Comparison of ENCODE assay signal across 25 mouse cellular contexts in the genomic region with DNA sequence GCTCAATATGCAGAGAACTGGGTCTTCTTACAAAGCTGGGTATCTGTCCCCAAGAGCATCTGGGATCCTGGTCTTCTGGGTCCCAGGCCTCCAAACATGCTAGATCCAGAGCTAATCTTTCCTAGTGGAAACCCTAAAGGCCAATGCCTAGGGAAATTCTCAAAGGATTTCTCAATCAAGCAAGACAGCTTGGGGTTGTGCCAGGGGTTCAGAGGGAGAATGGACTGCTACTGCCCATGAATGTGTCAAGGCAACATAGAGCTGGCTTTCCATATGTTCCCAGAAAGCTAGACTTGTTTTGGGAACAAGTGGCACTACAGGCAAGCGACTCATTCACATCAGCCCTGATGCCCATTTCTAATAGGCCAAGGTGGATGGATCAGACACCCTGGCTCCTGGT.
DNase-seq lines count a peak whose midpoint lies in the region; ATAC-seq and TF ChIP-seq lines count a peak whose summit lies in the region.
"Had no signal": no experiment of that assay in that cellular context is flagged by ENCODE, and none has a peak within 500 bp of the region (broad histone marks: within the 10 kb centered on the region; RNA-seq: fewer than 3 reads in every experiment).

No protein-coding gene starts in this region.

- no peak overlapping the region for H3K4me2 ChIP-seq in forebrain, embryonic 12.5 days
- H3K4me2 ChIP-seq: embryonic facial prominence, embryonic 13.5 days; forebrain, embryonic 13.5 days; heart, embryonic 11.5 days; hindbrain, embryonic 12.5 days; hindbrain, embryonic 15.5 days had no signal

- H3K27ac ChIP-seq in forebrain, embryonic 12.5 days = no peak overlapping the region
- H3K27ac ChIP-seq: embryonic facial prominence, embryonic 10.5 days; embryonic facial prominence, embryonic 13.5 days; forebrain, embryonic 13.5 days; gastrocnemius, adult 2 months; hindbrain, embryonic 12.5 days; hindbrain, embryonic 15.5 days had no signal

- H3K4me1 ChIP-seq in lung, adult 2 months (ENCODE audit: control insufficient read depth, insufficient read depth, low read length) = no peaks in the 10 kb centered on the region
- no peaks in the 10 kb centered on the region for H3K4me1 ChIP-seq in forebrain, embryonic 12.5 days
- H3K4me1 ChIP-seq: embryonic facial prominence, embryonic 13.5 days; forebrain, embryonic 13.5 days; hindbrain, embryonic 12.5 days; hindbrain, embryonic 15.5 days had no signal

- no peak for TF ChIP-seq POLR2A in lung, adult 2 months (IDR thresholded peaks at IDR 0.05; ENCODE audit: borderline replicate concordance, extremely low read depth, low read depth, low read length)

- H3K9me3 ChIP-seq in forebrain, embryonic 12.5 days = no peaks in the 10 kb centered on the region
- H3K9me3 ChIP-seq: embryonic facial prominence, embryonic 10.5 days; embryonic facial prominence, embryonic 13.5 days; forebrain, embryonic 13.5 days; hindbrain, embryonic 12.5 days; hindbrain, embryonic 15.5 days had no signal

- DNase-seq in adrenal gland, postnatal 14 days = peak; percentile 39
- DNase-seq in adrenal gland, adult 2 months = no peak
- peak; percentile 44 for DNase-seq in lung, postnatal 14 days
- DNase-seq in lung, adult 2 months = no peak
- peak; percentile 13 for DNase-seq in lung, postnatal 36 days
- DNase-seq in urinary bladder, postnatal 25 days (ENCODE audit: low spot score) = no peak
- DNase-seq: cerebellum, adult 11 months; cerebellum, adult 2 months; cerebellum, adult 9-11 months; cerebellum, postnatal 25 days; embryo, embryonic 11 days; forebrain, postnatal 0 days; gastrocnemius, adult 2 months; gastrocnemius, postnatal 14 days; heart, adult 11 months had no signal

- H3K9ac ChIP-seq in forebrain, embryonic 12.5 days = no peak overlapping the region
- H3K9ac ChIP-seq: embryonic facial prominence, embryonic 13.5 days; forebrain, embryonic 13.5 days; forebrain, postnatal 0 days; hindbrain, embryonic 12.5 days; hindbrain, embryonic 15.5 days had no signal

- no peak for ATAC-seq in forebrain, embryonic 12.5 days (ENCODE audit: low FRiP score)
- ATAC-seq: activated CD4-positive, CD25-positive, alpha-beta regulatory T cell, adult 4 months; CD4-positive, CD25-positive, alpha-beta regulatory T cell, adult 4 months; forebrain, embryonic 13.5 days; forebrain, postnatal 0 days had no signal

- no peak overlapping the region for H3K4me3 ChIP-seq in lung, adult 2 months (replicated peaks; ENCODE audit: extremely low read depth, low read depth, low read length)
- H3K4me3 ChIP-seq in forebrain, embryonic 12.5 days (replicated peaks) = no peak overlapping the region
- H3K4me3 ChIP-seq: embryonic facial prominence, embryonic 10.5 days; embryonic facial prominence, embryonic 13.5 days; erythroblast, embryonic 14.5 days; forebrain, embryonic 13.5 days; gastrocnemius, adult 2 months; hindbrain, embryonic 12.5 days; hindbrain, embryonic 15.5 days had no signal

- no peak for TF ChIP-seq CTCF in lung, adult 2 months (IDR thresholded peaks at IDR 0.05; ENCODE audit: insufficient read depth, low read length)

- 89% methylated on average over 1 of the region's 1 CpGs for WGBS in lung, adult 2 months
- 77% methylated on average over 1 of the region's 1 CpGs for WGBS in forebrain, embryonic 12.5 days

- H3K36me3 ChIP-seq in forebrain, embryonic 12.5 days (replicated peaks) = no peaks in the 10 kb centered on the region
- H3K36me3 ChIP-seq: embryonic facial prominence, embryonic 10.5 days; embryonic facial prominence, embryonic 13.5 days; hindbrain, embryonic 12.5 days; hindbrain, embryonic 15.5 days had no signal

- H3K27me3 ChIP-seq in forebrain, embryonic 12.5 days = no peaks in the 10 kb centered on the region
- H3K27me3 ChIP-seq: embryonic facial prominence, embryonic 13.5 days; forebrain, embryonic 13.5 days; hindbrain, embryonic 12.5 days; hindbrain, embryonic 15.5 days had no signal

Comparison
In these comparisons a context has a peak if more than half of its experiments do, and no peak if none do; other contexts are left out.
1. DNase-seq: peak in adrenal gland, postnatal 14 days (single experiment), lung, postnatal 14 days (single experiment) and lung, postnatal 36 days (single experiment); none in adrenal gland, adult 2 months (single experiment), lung, adult 2 months (single experiment) and urinary bladder, postnatal 25 days (single experiment).